Mouse (Mus musculus): ENCODE measurements around the gene Gpc3. TPM values are rescaled to one million over a fixed set of nuclear protein-coding genes. Genes with fewer than 3 reads are reported as not detected.

Gpc3 gene
- polyA plus RNA-seq, 1 experiment: 1.0 TPM

GRCm38 (mm10) chrX:52526086-52526485, 87.7 kb downstream of the Gpc3 start:
- no peaks in the 10 kb centered on the region for H3K36me3 ChIP-seq (ENCODE audit: control insufficient read depth, insufficient read depth, low read length)
- no peaks in the 10 kb centered on the region for H3K27me3 ChIP-seq (ENCODE audit: control insufficient read depth, insufficient read depth, low read length)
- no peak overlapping the region for H3K4me3 ChIP-seq (ENCODE audit: control insufficient read depth, low read depth, low read length)
- no peaks in the 10 kb centered on the region for H3K4me1 ChIP-seq (ENCODE audit: control insufficient read depth, insufficient read depth, low read length)
- H3K27ac ChIP-seq (ENCODE audit: control insufficient read depth, insufficient read depth, low read depth, low read length): no peak overlapping the region
- no peak for TF ChIP-seq POLR2A (IDR thresholded peaks at IDR 0.05; ENCODE audit: control insufficient read depth, low read depth, low read length)
- TF ChIP-seq CTCF (IDR thresholded peaks at IDR 0.05; ENCODE audit: control insufficient read depth, insufficient read depth, insufficient replicate concordance, low read depth, low read length): no peak

DNA sequence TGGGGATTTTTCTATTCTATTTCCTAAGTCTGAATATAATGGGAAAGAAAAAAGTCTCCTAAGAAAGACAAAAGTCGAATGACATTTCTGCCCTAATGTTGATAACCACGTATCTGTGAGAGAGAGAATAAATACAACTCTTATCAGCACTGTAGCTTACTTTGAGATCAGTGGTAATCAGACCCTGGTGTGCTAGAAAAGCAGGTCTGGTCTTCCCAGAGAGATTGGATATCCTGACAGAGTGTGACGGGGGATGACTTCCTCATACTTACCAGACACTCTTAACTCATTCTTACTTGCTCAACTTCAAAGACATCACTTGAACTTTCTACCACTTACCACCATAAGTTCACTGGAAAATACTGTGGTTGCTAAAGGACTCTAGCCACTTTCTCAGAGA, 88.6 kb downstream of the Gpc3 start:
- Histone ChIP-seq H3K4me3 (ENCODE audit: control insufficient read depth, low read depth, low read length) (no peak overlapping the region), H3K27me3 (ENCODE audit: control insufficient read depth, insufficient read depth, low read length) (no peaks in the 10 kb centered on the region), H3K27ac (ENCODE audit: control insufficient read depth, insufficient read depth, low read depth, low read length) (no peak overlapping the region), H3K36me3 (ENCODE audit: control insufficient read depth, insufficient read depth, low read length) (no peaks in the 10 kb centered on the region), H3K4me1 (ENCODE audit: control insufficient read depth, insufficient read depth, low read length) (no peaks in the 10 kb centered on the region)
- no peak for TF ChIP-seq POLR2A (IDR thresholded peaks at IDR 0.05; ENCODE audit: control insufficient read depth, low read depth, low read length)
- no peak for TF ChIP-seq CTCF (IDR thresholded peaks at IDR 0.05; ENCODE audit: control insufficient read depth, insufficient read depth, insufficient replicate concordance, low read depth, low read length)

- Histone ChIP-seq H3K27ac (ENCODE audit: control insufficient read depth, insufficient read depth, low read depth, low read length) (no peak overlapping the region), H3K36me3 (ENCODE audit: control insufficient read depth, insufficient read depth, low read length) (no peaks in the 10 kb centered on the region), H3K27me3 (ENCODE audit: control insufficient read depth, insufficient read depth, low read length) (no peaks in the 10 kb centered on the region), H3K4me1 (ENCODE audit: control insufficient read depth, insufficient read depth, low read length) (no peaks in the 10 kb centered on the region), H3K4me3 (ENCODE audit: control insufficient read depth, low read depth, low read length) (no peak overlapping the region)
- TF ChIP-seq POLR2A (IDR thresholded peaks at IDR 0.05; ENCODE audit: control insufficient read depth, low read depth, low read length) (no peak), CTCF (IDR thresholded peaks at IDR 0.05; ENCODE audit: control insufficient read depth, insufficient read depth, insufficient replicate concordance, low read depth, low read length) (no peak)
These were observed 99.2 kb downstream of the Gpc3 start for GRCm38 (mm10) chrX:52514553-52514952.

- no peak overlapping the region for H3K4me3 ChIP-seq (ENCODE audit: control insufficient read depth, low read depth, low read length)
- no peak overlapping the region for H3K27ac ChIP-seq (ENCODE audit: control insufficient read depth, insufficient read depth, low read depth, low read length)
- H3K27me3 ChIP-seq (ENCODE audit: control insufficient read depth, insufficient read depth, low read length): no peaks in the 10 kb centered on the region
- no peaks in the 10 kb centered on the region for H3K36me3 ChIP-seq (ENCODE audit: control insufficient read depth, insufficient read depth, low read length)
- H3K4me1 ChIP-seq (ENCODE audit: control insufficient read depth, insufficient read depth, low read length): no peaks in the 10 kb centered on the region
- TF ChIP-seq POLR2A (IDR thresholded peaks at IDR 0.05; ENCODE audit: control insufficient read depth, low read depth, low read length): no peak
- TF ChIP-seq CTCF (IDR thresholded peaks at IDR 0.05; ENCODE audit: control insufficient read depth, insufficient read depth, insufficient replicate concordance, low read depth, low read length): no peak
These were observed 102.6 kb downstream of the Gpc3 start for GRCm38 (mm10) chrX:52511151-52511550.

DNA sequence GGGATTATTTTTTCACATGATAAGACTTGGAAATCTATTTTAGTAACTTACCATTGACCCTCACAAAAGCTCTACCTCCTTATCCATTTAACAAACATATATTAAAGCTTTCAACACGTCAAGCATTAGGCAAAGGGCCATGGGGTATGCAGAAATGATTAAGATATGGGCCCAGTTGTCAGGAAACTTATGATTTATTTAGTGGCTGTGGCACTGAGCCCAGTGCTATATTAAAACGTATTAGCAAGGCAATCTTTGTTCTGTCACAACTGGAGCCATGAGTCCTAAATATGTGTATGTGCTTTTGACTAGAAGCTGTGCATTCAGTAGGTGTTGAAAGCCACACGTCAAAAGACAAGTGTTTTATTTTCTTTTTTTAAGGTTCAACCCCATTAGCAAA, 109.9 kb downstream of the Gpc3 start:
- TF ChIP-seq CTCF (IDR thresholded peaks at IDR 0.05; ENCODE audit: control insufficient read depth, insufficient read depth, insufficient replicate concordance, low read depth, low read length): no peak
- no peak for TF ChIP-seq POLR2A (IDR thresholded peaks at IDR 0.05; ENCODE audit: control insufficient read depth, low read depth, low read length)
- no peaks in the 10 kb centered on the region for H3K4me1 ChIP-seq (ENCODE audit: control insufficient read depth, insufficient read depth, low read length)
- H3K36me3 ChIP-seq (ENCODE audit: control insufficient read depth, insufficient read depth, low read length): no peaks in the 10 kb centered on the region
- no peak overlapping the region for H3K4me3 ChIP-seq (ENCODE audit: control insufficient read depth, low read depth, low read length)
- no peak overlapping the region for H3K27ac ChIP-seq (ENCODE audit: control insufficient read depth, insufficient read depth, low read depth, low read length)
- no peaks in the 10 kb centered on the region for H3K27me3 ChIP-seq (ENCODE audit: control insufficient read depth, insufficient read depth, low read length)

DNA sequence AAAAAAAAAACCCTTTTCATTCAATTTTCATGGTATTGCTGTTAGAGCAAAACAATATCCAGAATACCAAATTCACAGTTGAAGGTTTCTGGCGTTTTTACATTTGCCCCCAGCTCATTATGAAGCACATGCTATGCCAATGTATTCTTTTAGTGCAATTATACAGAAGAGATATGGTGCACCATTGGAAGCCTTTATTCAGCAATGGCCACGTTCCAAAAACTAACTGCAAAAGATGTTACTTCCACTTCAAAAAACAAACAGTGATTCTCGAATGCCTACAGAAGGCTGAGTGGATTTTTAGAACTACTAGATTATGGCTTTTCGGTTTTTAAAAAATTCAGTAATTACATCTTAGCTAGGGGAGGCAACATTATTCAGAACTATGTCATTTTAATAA, 124.3 kb downstream of the Gpc3 start:
- Histone ChIP-seq H3K27me3 (ENCODE audit: control insufficient read depth, insufficient read depth, low read length) (no peaks in the 10 kb centered on the region), H3K36me3 (ENCODE audit: control insufficient read depth, insufficient read depth, low read length) (no peaks in the 10 kb centered on the region)

DNA sequence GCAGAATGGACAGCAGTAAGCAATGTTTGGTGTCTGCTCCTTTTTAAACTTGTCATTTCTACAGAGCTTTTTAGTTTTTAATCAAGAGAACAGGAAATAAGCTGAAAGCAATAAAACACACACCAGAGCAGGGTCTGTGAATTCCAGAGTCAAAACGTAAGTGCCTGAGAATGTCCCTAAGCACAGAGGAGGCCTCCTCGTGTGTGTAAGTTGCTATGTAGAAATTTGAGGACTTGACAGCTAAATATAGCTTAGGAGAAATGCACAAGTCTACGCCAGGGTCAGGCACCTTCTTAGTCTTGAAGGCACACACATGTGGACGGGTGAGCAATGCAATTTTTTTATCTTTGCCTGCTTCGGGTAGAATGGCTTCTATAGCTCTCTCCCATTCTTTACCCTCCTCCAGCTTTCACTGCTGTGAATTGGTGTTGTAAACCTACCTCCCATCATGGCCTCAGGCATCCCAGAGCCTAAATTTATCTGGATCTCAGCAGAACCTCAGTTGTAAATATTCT, 158.6 kb downstream of the Gpc3 start:
- Histone ChIP-seq H3K4me1 (ENCODE audit: control insufficient read depth, insufficient read depth, low read length) (no peaks in the 10 kb centered on the region), H3K27me3 (ENCODE audit: control insufficient read depth, insufficient read depth, low read length) (no peaks in the 10 kb centered on the region), H3K4me3 (ENCODE audit: control insufficient read depth, low read depth, low read length) (no peak overlapping the region), H3K36me3 (ENCODE audit: control insufficient read depth, insufficient read depth, low read length) (no peaks in the 10 kb centered on the region), H3K27ac (ENCODE audit: control insufficient read depth, insufficient read depth, low read depth, low read length) (no peak overlapping the region)
- TF ChIP-seq CTCF (IDR thresholded peaks at IDR 0.05; ENCODE audit: control insufficient read depth, insufficient read depth, insufficient replicate concordance, low read depth, low read length) (no peak), POLR2A (IDR thresholded peaks at IDR 0.05; ENCODE audit: control insufficient read depth, low read depth, low read length) (no peak)

More for the DNA sequence above, 124.3 kb downstream of the Gpc3 start:
- H3K4me1 ChIP-seq (ENCODE audit: control insufficient read depth, insufficient read depth, low read length): no peaks in the 10 kb centered on the region
- TF ChIP-seq CTCF (IDR thresholded peaks at IDR 0.05; ENCODE audit: control insufficient read depth, insufficient read depth, insufficient replicate concordance, low read depth, low read length): no peak
- H3K4me3 ChIP-seq (ENCODE audit: control insufficient read depth, low read depth, low read length): no peak overlapping the region
- H3K27ac ChIP-seq (ENCODE audit: control insufficient read depth, insufficient read depth, low read depth, low read length): no peak overlapping the region

All from testis, adult 2 months (tissue).